Mouse (Mus musculus) cortical plate, adult 2 months (tissue): Measurements from ENCODE around the gene Obscn.

Source experiments
- CTCF ChIP-seq: fragments of 200-500 bp; IDR thresholded peaks from 2 replicates; pipeline ENCODE4 v1.5.1; 2011; ENCODE audit warnings: mild to moderate bottlenecking, control low read depth, low read length; ENCODE audit not compliant: insufficient read depth; ENCODE audit errors: extremely low read depth
- POLR2A ChIP-seq: fragments of 200-500 bp; IDR thresholded peaks from 2 replicates; pipeline ENCODE4 v1.6.1; 2011; ENCODE audit warnings: mild to moderate bottlenecking, low read length, control low read depth; ENCODE audit not compliant: insufficient read depth; ENCODE audit errors: extremely low read depth

- TF ChIP-seq POLR2A, result no peak
- no peak for TF ChIP-seq CTCF
Measured at GRCm38 (mm10) chr11:58959186-58959825, 176.9 kb downstream of the Obscn start.
